Mouse (Mus musculus) lung, embryonic 14.5 days (tissue): ENCODE data around the gene Chil5. TPM values are rescaled to one million over a fixed set of nuclear protein-coding genes. Genes with fewer than 3 reads are reported as not detected.
"Not testable (repeated sequence)": the region's sequence is repeated elsewhere in the genome, so short reads cannot be mapped to it uniquely, and the experiment has no call there.

Experiments used
- ATAC-seq: fragments of 200-750 bp; cut with Nextera tagmentation; 2 replicates; pipeline ENCODE4 v1.8.0; 2017; ENCODE audit warnings: mild to moderate bottlenecking, moderate TSS enrichment, moderate library complexity; ENCODE audit not compliant: insufficient read depth
- DNase-seq: peaks from one replicate; pipeline ENCODE4 v3.0.0-alpha.2; 2015
- H3K27ac ChIP-seq: fragments of 300-500 bp; sonication (generic); 2 replicates; pipeline ENCODE4 v1.5.1; 2014; ENCODE audit warnings: low read depth, mild to moderate bottlenecking, moderate library complexity
- H3K27me3 ChIP-seq: fragments of 300-500 bp; sonication (generic); 2 replicates; pipeline ENCODE4 v1.6.1; 2014; ENCODE audit warnings: low read length, control low read depth; ENCODE audit not compliant: insufficient read depth
- H3K36me3 ChIP-seq: fragments of 300-500 bp; sonication (generic); 2 replicates; pipeline ENCODE4 v1.6.1; 2014; ENCODE audit warnings: control low read depth; ENCODE audit not compliant: insufficient read depth
- H3K4me1 ChIP-seq: fragments of 300-500 bp; sonication (generic); 2 replicates; pipeline ENCODE4 v1.6.1; 2014; ENCODE audit warnings: antibody characterized with exemption, control low read depth; ENCODE audit not compliant: insufficient read depth
- H3K4me2 ChIP-seq: fragments of 300-500 bp; sonication (generic); 2 replicates; pipeline ENCODE4 v1.6.1; 2014; ENCODE audit warnings: mild to moderate bottlenecking
- H3K4me3 ChIP-seq: fragments of 300-500 bp; sonication (generic); 2 replicates; pipeline ENCODE4 v1.5.1; 2014; ENCODE audit warnings: low read depth, low read length
- H3K9ac ChIP-seq: fragments of 300-500 bp; sonication (generic); 2 replicates; pipeline ENCODE4 v1.6.1; 2014
- H3K9me3 ChIP-seq: fragments of 300-500 bp; sonication (generic); 2 replicates; pipeline ENCODE4 v1.6.1; 2016; ENCODE audit warnings: low read depth, low read length, control low read depth
- CTCF ChIP-seq: IDR thresholded peaks from 2 replicates; pipeline ENCODE4 v1.5.1; 2016; ENCODE audit warnings: antibody characterized with exemption, low read depth
- WGBS: fragments of 180-500 bp; shearing (Covaris S2); extraction: QIAGEN DNeasy Blood & Tissue Kit; methylation state at CpG from one replicate; pipeline ENCODE4 v1.1.7; 2014; 5-methylcytosine and 5-hydroxymethylcytosine counted together
- polyA plus RNA-seq: library from polyadenylated mRNA; unstranded; fragments of >200 nt; fragmentation: Nextera tagmentation; extraction: Ambion mirVana; gene quantifications from 2 replicates; pipeline ENCODE4 v1.2.1, GENCODE M21; 2014

The Chil5 gene
- not detected in 2 replicates for polyA plus RNA-seq

DNA sequence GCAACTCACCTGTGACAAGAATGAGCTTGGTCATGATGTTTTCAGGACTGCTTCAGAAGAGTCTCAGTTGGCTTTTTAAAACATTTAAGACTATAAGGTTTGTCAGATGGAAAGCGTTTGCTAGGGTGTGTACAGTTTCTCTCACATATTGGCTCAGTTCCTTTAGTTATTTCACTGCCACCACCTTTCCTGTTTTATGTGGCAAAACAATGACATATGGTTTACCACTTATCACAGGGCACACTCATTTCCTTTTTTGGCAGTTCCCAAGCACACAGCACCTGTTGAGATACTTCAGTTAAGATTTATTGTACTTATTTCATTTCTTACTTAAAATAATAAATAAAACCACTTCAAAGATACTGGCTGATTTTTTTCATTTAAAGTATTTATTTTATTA is at the start of gene Chil5:
Chil5 (minus strand) TSS at position 34 of the 400 bp plus-strand sequence.
- Histone ChIP-seq H3K27ac (no peak within 1 kb of the TSS), H3K4me1 (no peaks in the 10 kb centered on the region), H3K36me3 (no peaks in the 10 kb centered on the region), H3K27me3 (no peaks in the 10 kb centered on the region), H3K4me2 (no peak within 1 kb of the TSS), H3K4me3 (no peak within 1 kb of the TSS), H3K9me3 (no peaks in the 10 kb centered on the region), H3K9ac (no peak within 1 kb of the TSS)
- WGBS, result 84% methylated on average over 1 of the region's 1 CpGs
- TF ChIP-seq CTCF, result no peak
- ATAC-seq (no peak), DNase-seq (no peak)

DNA sequence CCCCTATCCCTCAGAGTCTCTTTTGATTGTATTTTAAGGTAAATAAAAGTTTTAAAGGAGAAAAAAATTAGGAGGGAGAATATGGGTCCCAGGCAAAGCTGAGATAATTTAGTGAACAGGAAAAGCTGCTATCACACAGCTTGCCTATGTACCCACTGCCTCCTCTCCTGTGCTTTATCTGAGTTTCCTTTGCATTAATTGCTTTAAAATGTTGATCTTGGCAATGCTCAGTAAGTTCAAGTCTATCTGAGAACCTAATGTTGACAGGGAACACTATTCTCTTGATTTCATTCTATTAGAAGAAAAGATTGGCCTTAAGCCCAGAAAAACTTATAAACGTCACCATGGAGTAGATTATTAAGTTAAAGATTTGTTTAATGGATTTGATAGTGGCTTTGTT is 42.2 kb upstream of the Chil5 start:
- Histone ChIP-seq H3K9me3 (no peaks in the 10 kb centered on the region), H3K27me3 (no peaks in the 10 kb centered on the region), H3K4me3 (no peak overlapping the region), H3K4me2 (no peak overlapping the region), H3K4me1 (no peaks in the 10 kb centered on the region), H3K9ac (no peak overlapping the region), H3K27ac (no peak overlapping the region), H3K36me3 (no peaks in the 10 kb centered on the region)
- ATAC-seq (0 out of 2 replicates have a peak, but pooled peaks have one; percentile 28), DNase-seq (peak; percentile 37)
- 24% methylated on average over 1 of the region's 1 CpGs for WGBS
- TF ChIP-seq CTCF, result no peak

DNA sequence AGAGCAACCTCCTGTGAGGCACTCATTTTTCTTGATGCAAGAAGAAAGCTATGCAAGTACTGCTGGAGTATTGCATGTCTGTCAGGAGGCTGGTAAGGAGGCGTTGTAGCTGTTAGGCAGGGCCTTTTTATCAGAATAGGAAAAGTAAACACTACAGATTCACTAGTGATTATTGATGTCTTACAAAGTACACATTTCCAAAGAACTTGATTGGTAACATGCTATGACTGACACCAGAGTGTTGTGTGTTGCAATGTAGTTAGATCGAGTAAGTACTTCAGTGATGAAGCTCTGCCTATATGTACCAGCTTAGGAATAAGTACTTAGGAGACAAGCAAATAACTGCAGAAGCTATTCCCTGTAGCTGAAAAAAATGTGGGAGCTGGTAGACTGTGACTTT is 38.4 kb upstream of the Chil5 start:
- 54% methylated on average over 2 of the region's 2 CpGs for WGBS
- Histone ChIP-seq H3K9ac (no peak overlapping the region), H3K4me1 (no peaks in the 10 kb centered on the region), H3K27ac (no peak overlapping the region), H3K27me3 (no peaks in the 10 kb centered on the region), H3K4me3 (no peak overlapping the region), H3K9me3 (no peaks in the 10 kb centered on the region), H3K36me3 (no peaks in the 10 kb centered on the region), H3K4me2 (no peak overlapping the region)
- no peak for TF ChIP-seq CTCF
- DNase-seq (no peak), ATAC-seq (no peak)

DNA sequence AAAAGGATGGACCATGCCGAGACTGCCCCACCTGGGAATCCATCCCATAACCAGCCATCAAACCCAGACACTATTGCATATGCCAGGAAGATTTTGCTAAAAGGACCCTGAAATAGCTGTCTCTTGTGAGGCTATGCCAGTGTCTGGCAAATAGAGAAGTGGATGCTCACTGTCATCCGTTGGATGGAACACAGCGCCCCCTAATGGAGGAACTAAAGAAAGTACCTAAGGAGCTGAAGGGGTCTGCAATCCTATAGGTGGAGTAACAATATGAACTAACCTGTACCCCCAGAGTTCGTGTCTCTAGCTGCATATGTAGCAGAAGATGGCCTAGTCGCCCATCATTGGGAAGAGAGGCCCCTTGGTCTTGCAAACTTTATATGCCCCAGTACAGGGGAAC is 35.1 kb upstream of the Chil5 start:
- H3K27me3 ChIP-seq, H3K27ac ChIP-seq, DNase-seq, H3K4me1 ChIP-seq, H3K4me3 ChIP-seq, ATAC-seq, H3K9me3 ChIP-seq, H3K36me3 ChIP-seq, H3K9ac ChIP-seq, H3K4me2 ChIP-seq: not testable (repeated sequence)
- 39% methylated on average over 5 of the region's 5 CpGs for WGBS

DNA sequence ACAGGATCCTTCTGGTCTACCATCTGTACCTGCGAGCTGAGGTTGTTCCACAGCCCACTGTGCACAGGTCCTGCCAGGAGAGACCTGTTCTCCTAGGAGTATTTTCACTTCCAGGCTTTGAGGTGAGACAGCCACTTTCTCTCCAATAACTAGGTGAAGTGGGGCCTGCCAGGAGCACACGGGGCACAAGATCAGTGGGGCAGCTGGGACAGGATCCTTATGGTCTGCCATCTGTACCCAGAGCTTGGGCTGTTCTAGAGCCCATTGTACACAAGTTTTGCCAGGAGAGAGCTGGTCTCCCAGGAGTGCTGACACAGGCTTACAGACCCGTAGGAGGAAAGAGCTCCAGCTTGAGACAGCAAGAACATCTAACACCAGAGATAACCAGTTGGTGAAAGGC is 25.4 kb upstream of the Chil5 start:
- no peak for TF ChIP-seq CTCF
- Histone ChIP-seq H3K9me3 (no peaks in the 10 kb centered on the region), H3K4me1 (no peaks in the 10 kb centered on the region), H3K4me3 (no peak overlapping the region), H3K27ac (no peak overlapping the region), H3K4me2 (no peak overlapping the region), H3K9ac (no peak overlapping the region), H3K27me3 (no peaks in the 10 kb centered on the region), H3K36me3 (no peaks in the 10 kb centered on the region)
- 74% methylated on average over 3 of the region's 3 CpGs for WGBS
- no peak for ATAC-seq
- no peak for DNase-seq

DNA sequence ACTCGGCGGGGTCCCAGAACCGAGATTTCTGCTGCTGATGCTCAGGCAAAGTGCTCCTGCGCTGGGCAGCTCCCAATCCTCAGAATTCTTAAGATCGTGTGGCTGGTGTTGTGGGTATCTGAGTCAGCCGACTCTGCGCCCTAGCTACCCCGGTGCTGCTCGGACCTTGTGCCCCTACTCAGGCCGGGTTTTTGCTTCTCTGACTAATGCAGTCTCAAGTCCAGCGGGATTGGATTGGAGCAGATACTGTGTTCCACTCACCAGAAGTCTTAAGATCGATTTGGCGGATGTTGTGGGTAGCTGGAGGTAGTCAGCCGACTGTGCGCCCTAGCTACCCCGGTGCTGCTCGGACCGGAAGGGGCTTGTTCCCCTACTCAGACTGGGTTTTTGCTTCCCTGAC is 19.3 kb upstream of the Chil5 start:
- Histone ChIP-seq H3K27ac (no peak overlapping the region), H3K4me1 (no peaks in the 10 kb centered on the region), H3K4me3 (no peak overlapping the region), H3K9ac (no peak overlapping the region), H3K4me2 (no peak overlapping the region), H3K36me3 (no peaks in the 10 kb centered on the region), H3K9me3 (no peaks in the 10 kb centered on the region), H3K27me3 (no peaks in the 10 kb centered on the region)
- no peak for TF ChIP-seq CTCF
- no peak for ATAC-seq
- no peak for DNase-seq
- WGBS, result 57% methylated on average over 18 of the region's 18 CpGs

DNA sequence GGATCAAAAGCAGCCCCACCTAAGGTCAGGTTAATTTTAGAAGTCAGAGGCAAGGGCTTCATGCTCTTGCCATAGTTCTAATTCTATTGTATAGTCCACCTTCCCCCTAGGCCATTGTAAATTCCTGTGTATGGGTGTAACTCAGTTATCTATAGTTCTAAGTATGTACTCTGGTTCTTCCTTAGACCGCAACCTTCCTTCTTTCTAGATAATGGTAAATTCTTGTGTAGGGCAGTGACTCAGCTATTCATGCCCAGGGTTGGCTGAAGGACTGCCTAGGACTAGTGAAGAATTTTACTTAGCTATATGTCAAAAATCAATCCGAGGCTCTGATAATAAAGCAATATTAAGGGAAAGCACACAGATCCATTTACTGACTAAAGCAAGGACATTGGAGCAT is 7.7 kb upstream of the Chil5 start:
- H3K9me3 ChIP-seq, result no peaks in the 10 kb centered on the region
- H3K27ac ChIP-seq, result no peak overlapping the region
- H3K27me3 ChIP-seq, result no peaks in the 10 kb centered on the region
- H3K9ac ChIP-seq, result no peak overlapping the region
- H3K4me2 ChIP-seq, result no peak overlapping the region
- DNase-seq (no peak), ATAC-seq (no peak)
- no peaks in the 10 kb centered on the region for H3K36me3 ChIP-seq
- 76% methylated on average over 2 of the region's 2 CpGs for WGBS
- no peak overlapping the region for H3K4me3 ChIP-seq
- no peak for TF ChIP-seq CTCF
- H3K4me1 ChIP-seq, result no peaks in the 10 kb centered on the region

DNA sequence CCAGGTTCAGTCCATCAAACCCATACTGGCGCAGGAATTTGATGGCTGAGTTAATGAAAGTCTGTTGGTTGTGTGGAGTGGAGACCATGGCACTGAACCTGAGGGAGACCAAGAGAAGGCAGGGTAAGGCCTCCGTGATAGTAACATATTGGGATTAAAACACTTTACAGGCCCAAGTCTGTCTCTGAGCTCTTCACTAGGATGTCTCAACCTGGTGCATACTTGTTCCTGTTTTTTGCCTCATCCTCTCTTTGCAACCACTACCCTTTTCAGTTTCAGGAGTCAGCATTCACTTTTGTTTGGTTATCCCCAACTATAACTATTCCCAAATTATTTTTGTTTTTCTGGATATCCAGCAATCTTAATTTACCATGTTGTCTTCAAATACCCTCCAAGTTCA is 8.5 kb downstream of the Chil5 start:
- Histone ChIP-seq H3K4me2 (no peak overlapping the region), H3K27me3 (no peaks in the 10 kb centered on the region), H3K9ac (no peak overlapping the region), H3K27ac (no peak overlapping the region), H3K4me1 (no peaks in the 10 kb centered on the region), H3K4me3 (no peak overlapping the region), H3K36me3 (no peaks in the 10 kb centered on the region), H3K9me3 (no peaks in the 10 kb centered on the region)
- WGBS, result 81% methylated on average over 2 of the region's 2 CpGs
- DNase-seq (no peak), ATAC-seq (no peak)
- TF ChIP-seq CTCF, result no peak
